Mouse (Mus musculus) heart, adult 10 weeks (tissue): ENCODE results near the gene Gm2030. TPM values are rescaled to one million over a fixed set of nuclear protein-coding genes. Genes with fewer than 3 reads are reported as not detected.

ENCODE experiments used
- polyA plus RNA-seq: library from polyadenylated mRNA; stranded (reverse); fragments of 350-450 nt; fragmentation: Illumina TruSeq; extraction: RNeasy Lipid Tissue Mini Kit (QIAGEN cat#74804); gene quantifications from one replicate; pipeline ENCODE4 v1.2.3, GENCODE M21; 2014; ENCODE audit warnings: low read depth, low replicate concordance

Gene Gm2030
- polyA plus RNA-seq: not detected

GRCm38 (mm10) chrX:26309944-26310343 lies at the start of gene Gm2030:
Gene Gm2030 (minus strand): TSS chrX:26310044.

Other genes starting within 250 kb of the Gm2030 start
- gene Gm2012, start 78.7 kb downstream of the Gm2030 start, polyA plus RNA-seq: not detected
- gene Slx, start 235.5 kb upstream of the Gm2030 start, polyA plus RNA-seq: not detected